Mouse (Mus musculus) liver, embryonic 11.5 days (tissue): ENCODE data around the gene Stk10. TPM values are rescaled to one million over a fixed set of nuclear protein-coding genes. Genes with fewer than 3 reads are reported as not detected.

Experiments
- ATAC-seq: fragments of 200-750 bp; cut with Nextera tagmentation; replicated peaks from 2 replicates; pipeline ENCODE4 v1.8.0; 2017; ENCODE audit warnings: moderate number of reproducible peaks, mild to moderate bottlenecking, moderate TSS enrichment, moderate library complexity; ENCODE audit not compliant: low FRiP score
- DNase-seq: peaks from one replicate; pipeline ENCODE4 v3.0.0-alpha.2; 2017; ENCODE audit warnings: low spot score
- H3K27ac ChIP-seq: fragments of 300-500 bp; sonication (generic); 2 replicates; pipeline ENCODE4 v1.5.1; 2014; ENCODE audit warnings: mild to moderate bottlenecking, low read depth, low read length, control low read depth
- H3K27me3 ChIP-seq: fragments of 300-500 bp; sonication (generic); replicated peaks from 2 replicates; pipeline ENCODE4 v1.6.1; 2014; ENCODE audit warnings: low read length, mixed read lengths; ENCODE audit not compliant: control insufficient read depth, insufficient read depth
- H3K36me3 ChIP-seq: fragments of 300-500 bp; sonication (generic); 2 replicates; pipeline ENCODE4 v1.6.1; 2014; ENCODE audit warnings: mild to moderate bottlenecking, low read length, moderate library complexity, mixed read lengths; ENCODE audit not compliant: control insufficient read depth, insufficient read depth
- H3K4me1 ChIP-seq: fragments of 300-500 bp; sonication (generic); replicated peaks from 2 replicates; pipeline ENCODE4 v1.6.1; 2014; ENCODE audit warnings: low read length, mixed read lengths; ENCODE audit not compliant: control insufficient read depth, insufficient read depth
- H3K4me2 ChIP-seq: fragments of 300-500 bp; sonication (generic); 2 replicates; pipeline ENCODE4 v1.6.1; 2014; ENCODE audit warnings: mild to moderate bottlenecking, control low read depth, moderate library complexity
- H3K4me3 ChIP-seq: fragments of 300-500 bp; sonication (generic); 2 replicates; pipeline ENCODE4 v1.5.1; 2014; ENCODE audit warnings: low read depth, low read length, control low read depth
- H3K9ac ChIP-seq: fragments of 300-500 bp; sonication (generic); 2 replicates; pipeline ENCODE4 v1.6.1; 2014; ENCODE audit warnings: low read depth, low read length, control low read depth
- H3K9me3 ChIP-seq: fragments of 300-500 bp; sonication (generic); 2 replicates; pipeline ENCODE4 v1.6.1; 2016; ENCODE audit warnings: low read length, inconsistent platforms, mixed read lengths; ENCODE audit not compliant: control insufficient read depth
- WGBS: fragments of 180-500 bp; shearing (Covaris S2); extraction: QIAGEN DNeasy Blood & Tissue Kit; methylation state at CpG from one replicate; pipeline ENCODE4 v1.1.7; 2014; 5-methylcytosine and 5-hydroxymethylcytosine counted together
- polyA plus RNA-seq: library from polyadenylated mRNA; unstranded; fragments of >200 nt; fragmentation: Nextera tagmentation; extraction: Ambion mirVana; gene quantifications from 2 replicates; pipeline ENCODE4 v1.2.1, GENCODE M21; 2014

Stk10 gene
- polyA plus RNA-seq, 1 experiment from 2014 or later: 5.8 TPM

DNA sequence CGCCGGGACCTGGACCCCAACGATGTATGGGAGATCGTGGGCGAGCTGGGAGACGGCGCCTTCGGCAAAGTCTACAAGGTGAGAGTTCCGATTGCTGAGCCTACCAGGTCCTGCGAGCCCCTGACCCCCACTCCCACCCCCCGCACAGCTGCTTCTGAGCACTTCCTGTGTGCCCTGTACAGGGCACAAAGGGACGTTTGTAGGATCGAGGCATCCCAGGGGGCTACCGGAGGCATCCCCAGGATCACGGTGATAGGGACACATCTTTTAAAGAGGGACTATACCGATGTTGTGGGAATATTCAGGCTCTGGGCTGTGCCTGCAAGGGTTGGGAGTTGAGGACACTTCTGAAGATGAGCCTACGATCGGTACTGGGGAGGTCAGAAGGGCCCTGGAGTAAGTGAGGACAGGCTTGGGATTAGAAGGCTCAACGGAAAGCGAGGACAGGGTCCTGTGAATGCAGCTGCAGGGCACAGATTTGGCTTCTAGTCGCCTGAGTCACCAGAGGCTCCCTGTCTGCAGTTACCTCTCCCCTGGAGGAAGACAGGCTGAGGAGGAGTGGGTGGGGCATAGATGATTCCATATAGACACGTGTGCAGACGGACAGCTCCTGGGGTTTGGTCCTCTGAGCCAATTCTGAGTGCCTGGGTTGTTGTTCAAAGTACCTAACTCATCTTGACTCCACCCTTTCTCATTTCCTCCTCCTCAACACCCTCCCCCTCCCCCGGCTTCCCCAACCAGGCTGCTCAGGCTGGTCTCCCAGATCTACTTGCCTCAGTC is 567 bp downstream of the Stk10 start:
- Histone ChIP-seq H3K36me3 (no peaks in the 10 kb centered on the region), H3K27ac (peak overlapping the region; percentile 25), H3K4me3 (peak overlapping the region; percentile 77), H3K4me1 (peaks cover 25% of the 10 kb centered on the region), H3K27me3 (no peaks in the 10 kb centered on the region), H3K4me2 (peak overlapping the region; percentile 98), H3K9me3 (no peaks in the 10 kb centered on the region), H3K9ac (peak overlapping the region; percentile 83)
- 1% methylated on average over 24 of the region's 24 CpGs for WGBS
- no peak for DNase-seq
- ATAC-seq: peak; percentile 50

DNA sequence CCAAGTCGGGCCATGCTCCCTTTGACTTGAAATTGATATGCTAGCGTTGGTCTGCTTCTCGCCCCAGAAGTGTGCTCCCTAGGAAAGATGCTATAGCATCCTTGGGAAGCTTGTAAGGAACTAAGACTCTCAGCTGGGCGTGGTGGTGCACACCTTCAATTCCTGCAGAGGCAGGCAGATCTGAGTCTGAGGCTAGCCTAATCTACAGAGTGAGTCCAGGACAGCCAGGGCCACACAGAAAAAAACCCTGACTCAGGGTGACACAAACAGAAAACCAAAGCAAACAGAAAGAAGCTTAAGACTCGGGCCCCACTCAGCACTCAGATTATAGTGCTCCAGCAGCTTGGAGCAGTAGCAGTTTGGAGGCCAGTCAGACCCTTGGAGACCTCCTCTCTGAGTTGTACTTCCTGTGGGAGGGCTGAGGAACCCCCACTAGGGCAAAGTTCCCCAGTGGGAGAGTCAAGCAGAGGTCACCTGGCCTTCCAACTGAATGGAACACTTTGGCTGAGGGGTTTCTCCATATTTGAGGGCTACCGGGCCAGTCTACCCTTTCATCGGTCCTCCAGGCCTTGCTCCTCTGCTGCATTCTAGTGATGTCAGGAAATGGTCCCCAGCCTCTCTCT is 1.5 kb downstream of the Stk10 start:
- H3K4me1 ChIP-seq: peaks cover 34% of the 10 kb centered on the region
- 62% methylated on average over 7 of the region's 7 CpGs for WGBS
- H3K27ac ChIP-seq: 0 out of 2 replicates have a peak overlapping the region, but pooled peaks have one; percentile 1
- no peaks in the 10 kb centered on the region for H3K36me3 ChIP-seq
- DNase-seq: no peak
- ATAC-seq: no peak
- peak overlapping the region; percentile 77 for H3K4me3 ChIP-seq
- 0 out of 2 replicates have a peak overlapping the region, but pooled peaks have one; percentile 8 for H3K9ac ChIP-seq
- peak overlapping the region; percentile 98 for H3K4me2 ChIP-seq
- no peaks in the 10 kb centered on the region for H3K27me3 ChIP-seq
- no peaks in the 10 kb centered on the region for H3K9me3 ChIP-seq

DNA sequence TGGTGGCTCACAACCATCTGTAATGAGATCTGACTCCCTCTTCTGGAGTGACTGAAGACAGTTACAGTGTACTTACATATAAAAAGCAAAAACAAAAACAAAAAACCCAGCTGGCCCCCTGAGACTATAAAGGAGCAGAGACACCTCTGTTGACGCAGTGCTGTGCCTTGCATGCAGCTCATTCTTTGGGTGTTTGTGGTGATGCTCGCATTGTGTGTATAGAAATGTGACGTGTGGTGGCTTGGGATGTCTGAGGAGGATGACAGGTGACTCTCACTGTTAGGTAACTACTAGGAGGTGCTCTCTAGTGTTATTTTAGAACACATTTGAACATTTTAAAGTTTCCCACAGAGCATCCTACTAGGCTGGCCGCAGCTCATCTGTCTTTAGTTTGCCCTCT is 2.5 kb downstream of the Stk10 start:
- H3K9ac ChIP-seq: no peak overlapping the region
- no peaks in the 10 kb centered on the region for H3K36me3 ChIP-seq
- no peaks in the 10 kb centered on the region for H3K27me3 ChIP-seq
- no peaks in the 10 kb centered on the region for H3K9me3 ChIP-seq
- no peak for DNase-seq
- H3K4me2 ChIP-seq: no peak overlapping the region
- H3K27ac ChIP-seq: no peak overlapping the region
- ATAC-seq: no peak
- H3K4me3 ChIP-seq: no peak overlapping the region
- peaks cover 45% of the 10 kb centered on the region for H3K4me1 ChIP-seq
- WGBS: 92% methylated on average over 4 of the region's 4 CpGs

DNA sequence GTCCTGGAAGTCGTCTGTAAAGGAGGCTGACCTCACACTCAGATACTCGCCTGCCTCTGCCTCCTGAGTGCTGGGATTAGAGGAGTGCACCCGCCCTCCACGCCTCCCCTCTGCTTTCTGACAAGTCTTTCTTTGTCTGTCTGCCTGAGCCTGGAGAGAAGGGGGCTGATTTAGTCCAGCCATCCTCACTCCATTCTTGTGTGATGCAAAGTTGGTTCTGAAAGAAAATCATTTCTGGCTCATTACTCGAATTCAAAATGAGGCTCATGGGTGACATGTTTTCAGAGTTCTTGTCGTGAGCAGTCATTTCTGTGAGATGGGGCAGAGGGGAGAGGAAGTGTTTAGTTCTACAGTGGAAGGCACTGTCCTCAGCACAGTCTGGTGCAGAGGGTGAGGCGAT is 3.8 kb downstream of the Stk10 start:
- WGBS: 58% methylated on average over 7 of the region's 7 CpGs

DNA sequence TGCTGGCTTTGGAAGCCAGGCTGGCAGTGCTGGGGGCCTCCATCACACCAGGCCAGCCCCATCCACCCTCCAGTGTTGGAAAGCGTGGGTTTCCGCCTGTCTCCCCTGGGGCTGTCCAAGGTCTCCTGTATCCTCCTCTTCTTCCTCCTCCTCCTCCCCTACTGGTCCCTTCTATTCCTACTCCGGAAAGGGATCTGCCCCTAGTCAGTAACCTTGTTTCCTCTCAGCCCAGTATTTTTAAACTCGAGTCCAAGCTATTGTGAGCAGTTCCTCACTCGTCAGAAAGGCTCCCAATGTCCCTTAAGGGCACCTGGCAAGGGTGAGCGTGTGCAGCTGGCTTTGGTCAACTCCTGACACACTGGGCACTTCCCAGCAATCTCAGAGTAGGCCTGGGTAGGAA is 5.3 kb downstream of the Stk10 start:
- peaks cover 63% of the 10 kb centered on the region for H3K4me1 ChIP-seq
- H3K27ac ChIP-seq: peak overlapping the region; percentile 15
- 0 out of 2 replicates have a peak overlapping the region, but pooled peaks have one; percentile 5 for H3K4me2 ChIP-seq
- no peaks in the 10 kb centered on the region for H3K36me3 ChIP-seq
- 62% methylated on average over 6 of the region's 6 CpGs for WGBS
- DNase-seq: no peak
- no peak for ATAC-seq
- no peak overlapping the region for H3K4me3 ChIP-seq
- no peaks in the 10 kb centered on the region for H3K9me3 ChIP-seq
- no peak overlapping the region for H3K9ac ChIP-seq
- H3K27me3 ChIP-seq: no peaks in the 10 kb centered on the region

More for the DNA sequence above, 3.8 kb downstream of the Stk10 start:
- Histone ChIP-seq H3K27me3 (no peaks in the 10 kb centered on the region), H3K9ac (no peak overlapping the region), H3K9me3 (no peaks in the 10 kb centered on the region), H3K27ac (no peak overlapping the region), H3K4me3 (no peak overlapping the region), H3K4me1 (peaks cover 53% of the 10 kb centered on the region), H3K36me3 (no peaks in the 10 kb centered on the region), H3K4me2 (peak overlapping the region; percentile 23; the same call in 1 of the 2 replicates)
- no peak for DNase-seq
- no peak for ATAC-seq

DNA sequence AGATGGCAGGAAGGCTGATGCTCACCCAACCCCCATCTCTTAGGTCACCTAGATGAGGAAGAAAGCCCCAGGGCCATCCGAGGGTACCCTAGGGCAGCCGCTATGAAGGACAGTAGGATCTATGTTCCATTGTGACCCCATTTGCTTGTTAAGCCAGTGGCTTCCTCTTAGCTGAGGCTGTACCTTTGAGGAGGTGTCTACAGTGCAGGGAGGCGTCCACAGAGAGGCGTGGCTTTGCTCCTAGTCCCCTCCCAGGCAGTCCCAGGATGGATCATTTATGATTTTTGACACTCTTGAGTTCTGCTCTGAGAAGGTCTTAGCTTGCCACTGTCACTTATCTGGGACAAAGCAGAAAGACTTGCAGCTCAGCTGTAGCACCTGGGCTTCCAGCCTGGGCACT is 5.7 kb downstream of the Stk10 start:
- H3K27me3 ChIP-seq: no peaks in the 10 kb centered on the region
- H3K4me2 ChIP-seq: 0 out of 2 replicates have a peak overlapping the region, but pooled peaks have one; percentile 5
- DNase-seq (no peak), ATAC-seq (no peak)
- no peaks in the 10 kb centered on the region for H3K36me3 ChIP-seq
- H3K4me1 ChIP-seq: peaks cover 63% of the 10 kb centered on the region
- H3K4me3 ChIP-seq: no peak overlapping the region
- peak overlapping the region; percentile 15 for H3K27ac ChIP-seq
- 53% methylated on average over 4 of the region's 4 CpGs for WGBS
- H3K9me3 ChIP-seq: no peaks in the 10 kb centered on the region
- H3K9ac ChIP-seq: no peak overlapping the region

DNA sequence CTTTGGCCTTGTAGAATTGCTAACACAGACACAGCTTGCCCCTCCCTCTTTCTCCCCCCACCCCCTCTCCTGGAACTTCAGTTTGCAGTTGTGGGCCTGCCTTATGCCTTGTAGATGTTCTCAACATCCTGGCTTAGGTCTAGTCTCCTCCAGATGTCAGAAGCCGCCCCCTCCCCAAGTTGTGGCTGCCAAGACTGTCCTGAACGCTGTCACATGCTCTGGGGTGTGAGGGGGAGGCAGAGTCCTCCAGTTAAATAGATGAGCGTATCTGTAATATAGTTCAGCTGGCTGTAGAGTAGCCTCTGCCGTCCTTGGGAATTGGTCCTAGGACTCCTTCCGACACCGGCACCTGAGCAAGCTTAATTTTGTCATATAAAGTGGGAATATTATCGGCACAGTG is 6.6 kb downstream of the Stk10 start:
- WGBS: 84% methylated on average over 7 of the region's 7 CpGs
- H3K36me3 ChIP-seq: peaks cover 2% of the 10 kb centered on the region; the same call in 1 of the 2 replicates
- no peak overlapping the region for H3K27ac ChIP-seq

DNA sequence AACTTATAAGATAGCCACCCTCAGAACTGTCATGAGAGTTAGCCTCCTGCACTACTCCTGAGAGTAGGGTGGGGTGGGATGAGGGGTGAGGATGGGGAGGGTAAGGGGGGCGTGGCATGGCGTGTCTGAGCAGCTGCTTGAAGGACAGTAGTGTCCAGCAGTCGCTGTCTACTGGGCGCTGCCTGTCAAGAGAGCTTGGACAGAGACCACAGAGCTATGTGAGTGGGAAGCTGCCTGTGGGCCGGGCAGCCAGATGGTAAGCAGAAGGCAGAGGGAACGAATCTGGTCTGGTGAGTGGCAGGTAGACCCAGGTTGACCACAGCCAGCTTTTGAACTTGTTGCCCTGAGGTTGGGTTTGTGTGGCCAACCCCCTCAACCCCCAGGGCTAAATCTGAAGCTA is 7.4 kb downstream of the Stk10 start:
- DNase-seq (no peak), ATAC-seq (no peak)
- peaks cover 2% of the 10 kb centered on the region; the same call in 1 of the 2 replicates for H3K36me3 ChIP-seq
- WGBS: 67% methylated on average over 6 of the region's 6 CpGs
- H3K9ac ChIP-seq: no peak overlapping the region
- no peak overlapping the region for H3K4me2 ChIP-seq
- no peaks in the 10 kb centered on the region for H3K27me3 ChIP-seq
- H3K4me1 ChIP-seq: peaks cover 57% of the 10 kb centered on the region
- H3K27ac ChIP-seq: no peak overlapping the region
- no peaks in the 10 kb centered on the region for H3K9me3 ChIP-seq
- no peak overlapping the region for H3K4me3 ChIP-seq

More for the DNA sequence above, 6.6 kb downstream of the Stk10 start:
- ATAC-seq (no peak), DNase-seq (no peak)
- H3K4me3 ChIP-seq: no peak overlapping the region
- peaks cover 61% of the 10 kb centered on the region for H3K4me1 ChIP-seq
- H3K9ac ChIP-seq: no peak overlapping the region
- no peak overlapping the region for H3K4me2 ChIP-seq
- H3K27me3 ChIP-seq: no peaks in the 10 kb centered on the region
- H3K9me3 ChIP-seq: no peaks in the 10 kb centered on the region
